Mouse (Mus musculus) brain, embryonic 14.5 days (tissue): Measurements from ENCODE around the gene Stambpl1.

Source experiments
- CTCF ChIP-seq: fragments of 200-500 bp; IDR thresholded peaks from 2 replicates; pipeline ENCODE4 v1.5.1; 2012; ENCODE audit warnings: inconsistent platforms, mild to moderate bottlenecking, moderate library complexity, borderline replicate concordance; ENCODE audit not compliant: insufficient read depth, insufficient read length; ENCODE audit errors: extremely low read depth
- POLR2A ChIP-seq: fragments of 200-500 bp; IDR thresholded peaks from 2 replicates; pipeline ENCODE4 v1.6.1; 2012; ENCODE audit warnings: mild to moderate bottlenecking, inconsistent platforms, borderline replicate concordance; ENCODE audit not compliant: poor library complexity, insufficient read depth, insufficient read length, severe bottlenecking; ENCODE audit errors: extremely low read depth

GRCm38 (mm10) chr19:34284383-34284782, 92.4 kb downstream of the Stambpl1 start:
- TF ChIP-seq CTCF (no peak), POLR2A (no peak)
